Mouse (Mus musculus) intestine, embryonic 14.5 days (tissue): ENCODE data around the gene Eef1akmt2. TPM values are rescaled to one million over a fixed set of nuclear protein-coding genes. Genes with fewer than 3 reads are reported as not detected.

ENCODE experiments used
- ATAC-seq: fragments of 200-750 bp; cut with Nextera tagmentation; replicated peaks from 2 replicates; pipeline ENCODE4 v1.8.0; 2017; ENCODE audit warnings: low read depth, moderate number of reproducible peaks, moderate TSS enrichment, moderate library complexity; ENCODE audit not compliant: low FRiP score, low TSS enrichment
- DNase-seq: peaks from one replicate; pipeline ENCODE4 v3.0.0-alpha.2; 2018; ENCODE audit warnings: low spot score
- H3K27ac ChIP-seq: fragments of 300-500 bp; sonication (generic); 2 replicates; pipeline ENCODE4 v1.5.1; 2014; ENCODE audit warnings: low read depth, mild to moderate bottlenecking, control low read depth
- H3K27me3 ChIP-seq: fragments of 300-500 bp; sonication (generic); replicated peaks from 2 replicates; pipeline ENCODE4 v1.6.1; 2014; ENCODE audit warnings: low read length, control low read depth; ENCODE audit not compliant: control insufficient read depth, insufficient read depth
- H3K36me3 ChIP-seq: fragments of 300-500 bp; sonication (generic); 2 replicates; pipeline ENCODE4 v1.6.1; 2014; ENCODE audit warnings: low read length, control low read depth; ENCODE audit not compliant: control insufficient read depth, insufficient read depth
- H3K4me1 ChIP-seq: fragments of 300-500 bp; sonication (generic); replicated peaks from 2 replicates; pipeline ENCODE4 v1.6.1; 2014; ENCODE audit warnings: low read length, control low read depth, mixed read lengths; ENCODE audit not compliant: control insufficient read depth, insufficient read depth
- H3K4me2 ChIP-seq: fragments of 300-500 bp; sonication (generic); 2 replicates; pipeline ENCODE4 v1.6.1; 2014; ENCODE audit warnings: low read length
- H3K4me3 ChIP-seq: fragments of 300-500 bp; sonication (generic); 2 replicates; pipeline ENCODE4 v1.5.1; 2014; ENCODE audit warnings: low read depth, low read length, control low read depth, mixed read lengths
- H3K9ac ChIP-seq: fragments of 300-500 bp; sonication (generic); 2 replicates; pipeline ENCODE4 v1.6.1; 2014; ENCODE audit warnings: mild to moderate bottlenecking, low read length
- H3K9me3 ChIP-seq: fragments of 300-500 bp; sonication (generic); 2 replicates; pipeline ENCODE4 v1.6.1; 2016; ENCODE audit warnings: low read length, control low read depth; ENCODE audit not compliant: control insufficient read depth
- WGBS: fragments of 180-500 bp; shearing (Covaris S2); extraction: QIAGEN DNeasy Blood & Tissue Kit; methylation state at CpG from one replicate; pipeline ENCODE4 v1.1.7; 2014; 5-methylcytosine and 5-hydroxymethylcytosine counted together
- polyA plus RNA-seq: library from polyadenylated mRNA; unstranded; fragments of >200 nt; fragmentation: Nextera tagmentation; extraction: Ambion mirVana; gene quantifications from 2 replicates; pipeline ENCODE4 v1.2.1, GENCODE M21; 2014

Eef1akmt2 gene
- polyA plus RNA-seq, 1 experiment from 2014 or later = 59.6 TPM

GRCm38 (mm10) chr7:132781850-132782249 lies 70.6 kb downstream of the Eef1akmt2 start:
- no peak overlapping the region for H3K9ac ChIP-seq
- no peaks in the 10 kb centered on the region for H3K27me3 ChIP-seq
- WGBS = 60% methylated on average over 6 of the region's 6 CpGs
- H3K4me3 ChIP-seq = no peak overlapping the region
- no peak for ATAC-seq
- H3K27ac ChIP-seq = no peak overlapping the region
- H3K9me3 ChIP-seq = no peaks in the 10 kb centered on the region
- DNase-seq = no peak
- no peak overlapping the region for H3K4me2 ChIP-seq
- H3K36me3 ChIP-seq = peaks cover 23% of the 10 kb centered on the region
- peaks cover 24% of the 10 kb centered on the region for H3K4me1 ChIP-seq

GRCm38 (mm10) chr7:132781130-132781814 lies 71.2 kb downstream of the Eef1akmt2 start:
- Histone ChIP-seq H3K27me3 (no peaks in the 10 kb centered on the region), H3K9me3 (no peaks in the 10 kb centered on the region), H3K36me3 (peaks cover 29% of the 10 kb centered on the region), H3K27ac (no peak overlapping the region), H3K4me1 (peaks cover 18% of the 10 kb centered on the region), H3K4me2 (no peak overlapping the region), H3K9ac (no peak overlapping the region), H3K4me3 (no peak overlapping the region)
- DNase-seq (no peak), ATAC-seq (peak; percentile 41; the same call in 1 of the 2 replicates)
- 33% methylated on average over 7 of the region's 7 CpGs for WGBS

DNA sequence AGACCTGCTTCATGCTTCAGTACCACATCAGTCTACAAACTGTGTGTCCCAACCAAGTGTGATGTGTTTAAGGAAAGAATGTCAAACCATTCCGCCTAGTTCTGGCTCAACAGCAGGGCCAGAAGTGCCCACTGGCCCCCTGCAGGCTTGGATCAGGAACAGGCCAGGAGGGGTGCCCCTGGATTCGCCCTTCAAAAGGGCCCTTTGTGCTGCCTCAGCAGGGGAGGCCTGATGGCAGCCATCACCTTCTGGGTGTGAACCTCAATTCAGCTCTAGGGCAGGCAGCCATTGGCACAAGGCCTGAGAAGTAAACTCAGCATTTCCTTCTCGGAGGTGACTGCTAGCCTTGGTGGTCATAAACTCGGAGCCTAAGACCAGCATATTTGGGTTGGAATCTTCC lies 71.9 kb downstream of the Eef1akmt2 start:
- Histone ChIP-seq H3K27me3 (no peaks in the 10 kb centered on the region), H3K27ac (no peak overlapping the region), H3K4me2 (no peak overlapping the region), H3K4me1 (peaks cover 12% of the 10 kb centered on the region), H3K9ac (no peak overlapping the region), H3K4me3 (no peak overlapping the region), H3K9me3 (no peaks in the 10 kb centered on the region), H3K36me3 (peaks cover 35% of the 10 kb centered on the region)
- 49% methylated on average over 4 of the region's 4 CpGs for WGBS
- no peak for DNase-seq
- no peak for ATAC-seq

GRCm38 (mm10) chr7:132778630-132779029 lies 73.8 kb downstream of the Eef1akmt2 start:
- H3K4me2 ChIP-seq = no peak overlapping the region
- H3K9me3 ChIP-seq = no peaks in the 10 kb centered on the region
- no peak overlapping the region for H3K9ac ChIP-seq
- no peak for DNase-seq
- H3K36me3 ChIP-seq = peaks cover 46% of the 10 kb centered on the region
- H3K4me3 ChIP-seq = no peak overlapping the region
- H3K27ac ChIP-seq = no peak overlapping the region
- peaks cover 12% of the 10 kb centered on the region for H3K4me1 ChIP-seq
- no peak for ATAC-seq
- no peaks in the 10 kb centered on the region for H3K27me3 ChIP-seq
- WGBS = 84% methylated on average over 13 of the region's 13 CpGs

DNA sequence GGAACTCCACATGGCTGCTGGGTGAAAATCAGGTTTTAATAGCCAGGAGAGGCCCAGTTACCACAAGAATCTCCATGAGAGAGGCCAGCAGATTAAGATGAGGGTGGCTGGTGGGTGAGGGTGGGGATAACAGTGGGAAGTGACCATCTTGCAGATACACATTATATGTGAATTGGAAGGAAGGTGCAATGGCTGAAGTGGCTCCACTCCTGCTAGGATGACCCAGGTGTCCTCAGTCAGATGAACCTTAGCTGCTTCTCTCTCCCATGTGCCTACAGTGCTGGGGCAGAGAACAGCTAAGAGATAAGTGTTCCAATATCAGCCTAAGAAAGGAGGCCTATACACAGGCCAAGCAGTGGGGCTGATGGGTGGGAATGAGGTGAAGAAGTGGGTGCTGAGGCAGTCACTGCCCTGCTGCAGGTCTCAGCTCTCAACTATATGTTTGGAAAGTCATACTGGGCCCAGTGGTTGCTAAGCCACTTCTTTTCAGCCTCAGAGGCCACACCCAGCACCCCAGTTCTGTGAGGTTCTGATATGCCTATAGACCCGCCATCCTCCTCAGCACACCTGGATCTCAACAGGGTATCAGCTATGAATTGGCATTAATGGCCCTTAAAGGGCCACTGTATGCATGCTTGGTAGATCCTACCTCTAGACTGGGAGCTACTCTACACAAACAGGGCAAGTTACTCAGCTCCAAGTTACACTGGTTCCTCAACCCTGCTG lies 74.6 kb downstream of the Eef1akmt2 start:
- Histone ChIP-seq H3K9ac (no peak overlapping the region), H3K27ac (no peak overlapping the region), H3K36me3 (peaks cover 50% of the 10 kb centered on the region), H3K4me2 (no peak overlapping the region), H3K4me3 (no peak overlapping the region), H3K27me3 (no peaks in the 10 kb centered on the region), H3K4me1 (peaks cover 12% of the 10 kb centered on the region), H3K9me3 (no peaks in the 10 kb centered on the region)
- ATAC-seq = no peak
- no peak for DNase-seq
- 95% methylated on average over 1 of the region's 1 CpGs for WGBS

Other genes starting within 250 kb of the Eef1akmt2 start
- gene Lhpp, start 242.0 kb downstream of the Eef1akmt2 start, polyA plus RNA-seq = 39.8 and 42.3 TPM in 2 replicates
- 20.4 and 23.2 TPM in 2 replicates for gene Fam53b, start 38.8 kb downstream of the Eef1akmt2 start, polyA plus RNA-seq
- gene Abraxas2, start 6.6 kb upstream of the Eef1akmt2 start, polyA plus RNA-seq = 33.5 and 34.7 TPM in 2 replicates
- gene Zranb1, start 78.5 kb upstream of the Eef1akmt2 start, polyA plus RNA-seq = 14.8 and 15.3 TPM in 2 replicates